Mouse (Mus musculus): ENCODE measurements around the gene Chrdl1.

DNA sequence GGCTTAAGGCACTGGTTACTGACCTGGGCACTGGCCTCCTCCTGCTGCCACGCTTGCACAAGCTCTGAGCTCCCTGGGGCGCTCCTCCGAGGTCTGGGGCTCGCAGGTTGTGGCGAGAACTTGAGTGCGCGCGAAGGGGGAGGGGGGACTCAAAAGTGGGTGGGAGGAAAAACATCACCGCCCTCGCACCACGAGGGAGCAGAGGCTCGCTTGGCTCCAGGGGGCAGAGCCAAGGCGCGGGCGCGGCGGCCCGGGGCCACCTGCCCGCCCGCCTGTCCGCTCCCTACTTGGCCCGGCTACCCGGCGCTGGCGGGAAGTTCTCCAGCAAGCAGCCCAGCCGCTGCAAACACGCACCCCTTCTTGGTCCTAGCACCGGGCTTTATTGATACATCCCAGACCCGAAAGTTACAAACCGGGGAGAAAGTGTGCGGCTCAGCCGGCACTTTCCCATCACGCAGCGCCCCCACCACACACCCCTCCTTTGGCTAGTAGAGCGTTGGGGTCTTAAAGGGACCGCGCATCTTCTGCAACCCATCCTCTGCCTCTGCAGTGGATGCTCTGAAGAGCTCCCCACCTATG lies at the start of gene Chrdl1:
- TF ChIP-seq POLR2A (IDR thresholded peaks at IDR 0.05; ENCODE audit: extremely low read depth, insufficient read depth, low read length) (no peak), CTCF (IDR thresholded peaks at IDR 0.05; ENCODE audit: low read depth, low read length) (no peak)
